Mouse (Mus musculus) lung, postnatal 0 days (tissue): ENCODE measurements around the gene Tyms. TPM values are rescaled to one million over a fixed set of nuclear protein-coding genes. Genes with fewer than 3 reads are reported as not detected.
A peak's percentile ranks its signal among the peaks of the same experiment; 100 is the strongest.

Experiments
- ATAC-seq: fragments of 200-750 bp; cut with Nextera tagmentation; 2 replicates; pipeline ENCODE4 v1.8.0; 2017; ENCODE audit warnings: moderate library complexity
- DNase-seq: peaks from one replicate; pipeline ENCODE4 v3.0.0-alpha.2; 2016; ENCODE audit warnings: low spot score
- H3K27ac ChIP-seq: fragments of 300-500 bp; sonication (generic); 2 replicates; pipeline ENCODE4 v1.5.1; 2014; ENCODE audit warnings: antibody characterized with exemption, mild to moderate bottlenecking, low read length, mixed read lengths
- H3K27me3 ChIP-seq: fragments of 300-500 bp; sonication (generic); replicated peaks from 2 replicates; pipeline ENCODE4 v1.6.1; 2014; ENCODE audit warnings: low read length, mixed read lengths; ENCODE audit not compliant: insufficient read depth
- H3K36me3 ChIP-seq: fragments of 300-500 bp; sonication (generic); 2 replicates; pipeline ENCODE4 v1.6.1; 2014; ENCODE audit warnings: low read length, mixed read lengths; ENCODE audit not compliant: insufficient read depth
- H3K4me1 ChIP-seq: fragments of 300-500 bp; sonication (generic); 2 replicates; pipeline ENCODE4 v1.6.1; 2014; ENCODE audit warnings: antibody characterized with exemption, low read depth, low read length, mixed read lengths; ENCODE audit not compliant: insufficient read depth
- H3K4me2 ChIP-seq: fragments of 300-500 bp; sonication (generic); replicated peaks from 2 replicates; pipeline ENCODE4 v1.6.1; 2014; ENCODE audit warnings: low read depth, mild to moderate bottlenecking, low read length, moderate library complexity, mixed read lengths
- H3K4me3 ChIP-seq: fragments of 300-500 bp; sonication (generic); 2 replicates; pipeline ENCODE4 v1.5.1; 2014; ENCODE audit warnings: low read depth, low read length
- H3K9ac ChIP-seq: fragments of 300-500 bp; sonication (generic); replicated peaks from 2 replicates; pipeline ENCODE4 v1.6.1; 2014; ENCODE audit warnings: low read depth, mild to moderate bottlenecking
- H3K9me3 ChIP-seq: fragments of 300-500 bp; sonication (generic); 2 replicates; pipeline ENCODE4 v1.6.1; 2016; ENCODE audit warnings: low read length, mixed read lengths
- CTCF ChIP-seq: IDR thresholded peaks from 2 replicates; pipeline ENCODE4 v1.5.1; 2016; ENCODE audit warnings: antibody characterized with exemption, mild to moderate bottlenecking
- EP300 ChIP-seq: IDR thresholded peaks from 2 replicates; pipeline ENCODE4 v1.6.1; 2016; ENCODE audit warnings: antibody characterized with exemption, mild to moderate bottlenecking, control low read depth
- WGBS: fragments of 180-500 bp; shearing (Covaris S2); extraction: QIAGEN DNeasy Blood & Tissue Kit; methylation state at CpG from one replicate; pipeline ENCODE4 v1.1.7; 2014; 5-methylcytosine and 5-hydroxymethylcytosine counted together
- polyA plus RNA-seq: library from polyadenylated mRNA; unstranded; fragments of >200 nt; fragmentation: Nextera tagmentation; extraction: Ambion mirVana; gene quantifications from 2 replicates; pipeline ENCODE4 v1.2.1, GENCODE M21; 2015

Gene Tyms
- polyA plus RNA-seq: 37.3 and 38.9 TPM in 2 replicates

DNA sequence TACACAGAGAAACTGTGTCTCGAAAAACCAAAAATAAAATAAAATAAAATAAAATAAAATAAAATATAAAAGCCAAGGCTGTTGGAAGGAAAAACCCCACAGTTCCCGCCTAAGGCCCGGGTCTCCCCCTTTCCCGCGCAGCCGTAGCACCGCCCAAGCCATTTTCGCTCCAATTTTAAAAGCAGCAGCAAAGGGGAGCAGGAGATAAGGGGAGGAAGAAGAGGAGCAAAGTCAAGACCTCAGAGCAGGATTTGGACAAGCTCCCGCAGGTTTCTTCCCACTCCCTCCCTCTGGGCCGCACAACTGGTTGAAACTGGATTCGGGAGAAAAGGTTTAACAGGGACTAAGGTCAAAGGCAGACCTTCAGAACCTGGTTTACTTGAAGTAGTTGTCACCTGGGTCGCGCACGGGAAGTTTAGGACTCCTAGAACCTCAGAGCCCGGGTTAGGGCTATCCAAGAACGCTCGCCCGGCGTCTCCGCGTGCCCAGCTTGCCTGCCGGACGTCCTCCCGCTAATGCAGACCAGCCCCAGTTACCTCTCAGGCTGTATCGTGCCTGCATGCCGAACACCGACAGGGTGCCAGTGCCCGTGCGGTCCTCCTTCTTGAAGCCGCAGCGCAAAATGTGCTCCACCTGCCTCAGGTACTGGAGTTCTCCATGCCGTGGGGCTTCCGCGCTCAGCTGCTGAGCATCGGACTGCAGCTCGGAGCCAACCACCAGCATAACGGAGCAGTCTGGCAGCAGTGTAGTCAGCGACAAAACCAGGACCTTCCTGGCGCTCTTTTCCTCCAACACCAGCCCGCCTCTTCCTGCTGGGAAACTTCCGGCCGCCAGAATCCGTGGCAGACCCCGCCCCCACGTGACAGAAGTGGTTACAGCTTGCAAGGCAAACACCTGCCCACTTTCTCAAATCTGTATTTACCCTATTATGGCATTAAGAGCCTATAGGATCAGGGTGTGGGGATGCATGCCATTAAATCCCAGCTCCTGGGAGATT is at the start of gene Tyms:
Gene Tyms, minus strand, starts transcription at position 793 of the 997 bp plus-strand sequence.
- H3K27ac ChIP-seq: peak within 1 kb of the TSS; percentile 52
- H3K9ac ChIP-seq: peak within 1 kb of the TSS; percentile 54
- peaks cover 5% of the 10 kb centered on the region; the same call in 1 of the 2 replicates for H3K36me3 ChIP-seq
- H3K4me1 ChIP-seq: no peaks in the 10 kb centered on the region; the same call in 1 of the 2 replicates
- peak within 1 kb of the TSS; percentile 86 for H3K4me2 ChIP-seq
- peak within 1 kb of the TSS; percentile 63 for H3K4me3 ChIP-seq
- no peaks in the 10 kb centered on the region for H3K27me3 ChIP-seq
- no peak for TF ChIP-seq EP300
- TF ChIP-seq CTCF: peak; percentile 29
- WGBS: under 1% methylated on average over 42 of the region's 45 CpGs
- H3K9me3 ChIP-seq: no peaks in the 10 kb centered on the region
- DNase-seq (peak; percentile 85), ATAC-seq (peak; percentile 89)

DNA sequence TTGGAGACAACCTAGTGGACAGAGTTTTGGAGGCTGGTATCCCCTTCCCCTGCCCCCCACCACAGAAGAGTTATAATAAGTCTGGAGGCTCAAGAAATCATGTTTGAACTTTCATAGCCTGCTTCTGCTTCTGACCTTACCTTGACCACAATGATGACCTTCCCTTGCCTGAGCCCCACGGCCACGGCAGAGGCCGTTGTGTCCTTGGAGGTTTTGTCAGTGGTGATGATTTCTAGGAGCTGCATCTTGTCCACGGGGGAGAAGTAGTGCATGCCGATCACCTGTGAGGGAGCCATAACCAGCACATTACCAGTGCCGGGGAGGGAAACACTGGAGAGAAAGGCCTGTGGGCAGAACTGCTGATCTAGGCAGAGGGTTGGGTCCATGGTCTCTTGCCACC is 49.1 kb upstream of the Tyms start:
- WGBS: 86% methylated on average over 6 of the region's 6 CpGs
- no peak for TF ChIP-seq EP300
- TF ChIP-seq CTCF: no peak

DNA sequence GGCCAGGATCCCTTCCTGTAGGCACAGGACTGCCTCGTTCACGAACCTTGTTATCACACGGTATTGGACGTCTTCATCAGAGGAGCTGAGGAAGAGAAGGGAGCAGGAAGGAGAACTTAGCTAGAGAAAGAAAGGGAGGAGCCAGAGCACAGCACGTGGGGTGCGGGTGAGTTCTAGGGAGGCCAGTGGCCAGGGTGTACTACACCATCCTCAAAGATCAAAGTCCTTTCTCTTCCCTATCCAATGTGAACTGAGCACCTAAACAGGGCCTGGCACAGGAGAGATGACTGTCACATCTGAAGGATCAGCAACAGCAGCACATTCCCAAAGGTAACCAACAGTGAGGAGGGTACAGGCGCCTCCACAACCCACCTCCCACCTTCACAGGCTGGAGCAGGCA is 46.7 kb upstream of the Tyms start:
- 83% methylated on average over 7 of the region's 7 CpGs for WGBS
- Histone ChIP-seq H3K27ac (no peak overlapping the region), H3K4me1 (no peaks in the 10 kb centered on the region), H3K9ac (no peak overlapping the region), H3K4me2 (no peak overlapping the region), H3K9me3 (no peaks in the 10 kb centered on the region), H3K4me3 (no peak overlapping the region), H3K27me3 (no peaks in the 10 kb centered on the region), H3K36me3 (peaks cover 54% of the 10 kb centered on the region)
- no peak for ATAC-seq
- TF ChIP-seq CTCF (no peak), EP300 (no peak)
- DNase-seq: no peak

More for the DNA sequence above, 49.1 kb upstream of the Tyms start:
- ATAC-seq (no peak), DNase-seq (no peak)
- Histone ChIP-seq H3K27ac (no peak overlapping the region), H3K4me3 (no peak overlapping the region), H3K36me3 (peaks cover 57% of the 10 kb centered on the region), H3K4me2 (no peak overlapping the region), H3K9ac (no peak overlapping the region), H3K4me1 (no peaks in the 10 kb centered on the region), H3K27me3 (no peaks in the 10 kb centered on the region), H3K9me3 (no peaks in the 10 kb centered on the region)

DNA sequence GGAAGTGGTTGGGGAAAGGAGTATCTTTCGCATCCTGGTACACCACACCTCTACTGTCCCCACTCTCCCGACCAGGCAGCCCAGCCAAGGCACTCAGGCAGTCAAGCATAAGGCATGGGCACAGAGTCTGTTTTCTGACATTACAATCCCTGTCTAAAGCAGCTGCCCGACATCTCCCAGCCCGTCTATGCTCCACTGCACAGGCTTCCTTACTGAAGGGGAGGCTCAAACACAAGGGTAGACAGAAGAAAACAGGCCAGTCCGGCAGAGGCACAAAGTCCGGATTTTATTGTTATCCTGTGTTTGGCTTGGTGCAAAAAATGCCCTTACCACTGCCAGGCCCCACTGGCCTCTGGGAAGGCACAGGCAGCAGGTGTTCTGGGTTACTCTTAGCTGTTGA is 45.7 kb upstream of the Tyms start:
- H3K4me1 ChIP-seq: no peaks in the 10 kb centered on the region
- peaks cover 9% of the 10 kb centered on the region for H3K27me3 ChIP-seq
- WGBS: 90% methylated on average over 6 of the region's 6 CpGs
- H3K9me3 ChIP-seq: no peaks in the 10 kb centered on the region
- DNase-seq (no peak), ATAC-seq (no peak)
- no peak overlapping the region for H3K4me2 ChIP-seq
- H3K4me3 ChIP-seq: no peak overlapping the region
- peaks cover 47% of the 10 kb centered on the region for H3K36me3 ChIP-seq
- no peak for TF ChIP-seq EP300
- H3K9ac ChIP-seq: no peak overlapping the region
- no peak overlapping the region for H3K27ac ChIP-seq

DNA sequence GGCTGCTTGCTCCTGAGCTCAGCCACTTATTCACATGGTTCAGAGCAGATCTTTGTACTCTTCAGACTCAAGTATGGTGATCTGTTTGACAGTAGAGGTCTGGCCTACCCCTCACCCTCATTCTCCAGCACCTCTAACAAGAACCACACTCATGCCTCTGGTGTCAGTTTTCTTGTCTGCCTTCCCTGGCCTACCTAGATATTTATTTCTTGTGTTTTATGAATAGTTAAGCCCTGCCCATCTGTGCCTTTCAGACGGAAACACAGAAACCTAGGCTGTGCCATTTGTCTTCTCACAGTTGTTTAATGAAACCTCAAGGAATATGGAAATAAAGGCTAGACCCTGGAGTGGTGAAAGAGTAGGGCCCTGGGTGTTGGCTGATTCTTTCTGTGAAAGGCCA is 44.6 kb upstream of the Tyms start:
- no peaks in the 10 kb centered on the region for H3K4me1 ChIP-seq
- H3K9ac ChIP-seq: no peak overlapping the region
- H3K4me2 ChIP-seq: no peak overlapping the region
- no peak for DNase-seq
- no peak for ATAC-seq
- H3K4me3 ChIP-seq: no peak overlapping the region
- H3K27ac ChIP-seq: no peak overlapping the region
- 86% methylated on average over 1 of the region's 1 CpGs for WGBS
- TF ChIP-seq EP300 (no peak), CTCF (no peak)
- H3K9me3 ChIP-seq: no peaks in the 10 kb centered on the region
- H3K36me3 ChIP-seq: peaks cover 36% of the 10 kb centered on the region
- peaks cover 20% of the 10 kb centered on the region for H3K27me3 ChIP-seq

DNA sequence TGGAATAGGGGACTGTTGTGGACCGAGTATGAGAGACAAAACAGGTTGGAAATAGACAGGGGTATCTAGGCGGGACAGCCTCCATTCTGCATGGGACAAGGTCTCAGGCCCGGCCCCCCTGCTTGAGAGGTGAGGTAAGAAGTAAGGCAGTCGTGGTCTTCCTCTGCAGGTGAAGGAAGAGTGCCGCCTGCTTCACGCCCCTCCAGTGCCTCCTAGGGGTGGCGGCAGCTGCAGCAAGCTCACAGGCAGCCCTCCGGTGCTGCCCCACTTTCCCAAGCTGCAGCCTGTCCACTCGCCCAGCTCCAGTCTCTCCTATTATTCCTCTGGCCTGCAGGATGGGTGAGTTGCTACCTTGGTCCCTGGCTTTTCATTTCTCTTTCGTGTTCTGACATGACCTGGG is 42.3 kb upstream of the Tyms start:
- DNase-seq: no peak
- H3K9me3 ChIP-seq: no peaks in the 10 kb centered on the region
- ATAC-seq: no peak
- TF ChIP-seq CTCF: peak; percentile 43
- no peak for TF ChIP-seq EP300
- no peak overlapping the region for H3K9ac ChIP-seq
- H3K4me2 ChIP-seq: no peak overlapping the region
- WGBS: 30% methylated on average over 10 of the region's 10 CpGs
- peaks cover 25% of the 10 kb centered on the region for H3K27me3 ChIP-seq
- H3K27ac ChIP-seq: no peak overlapping the region
- peaks cover 3% of the 10 kb centered on the region; the same call in 1 of the 2 replicates for H3K4me1 ChIP-seq
- peaks cover 14% of the 10 kb centered on the region; the same call in 1 of the 2 replicates for H3K36me3 ChIP-seq
- H3K4me3 ChIP-seq: no peak overlapping the region
